ENCODE assay signal across 8 mouse cellular contexts in the genomic region with DNA sequence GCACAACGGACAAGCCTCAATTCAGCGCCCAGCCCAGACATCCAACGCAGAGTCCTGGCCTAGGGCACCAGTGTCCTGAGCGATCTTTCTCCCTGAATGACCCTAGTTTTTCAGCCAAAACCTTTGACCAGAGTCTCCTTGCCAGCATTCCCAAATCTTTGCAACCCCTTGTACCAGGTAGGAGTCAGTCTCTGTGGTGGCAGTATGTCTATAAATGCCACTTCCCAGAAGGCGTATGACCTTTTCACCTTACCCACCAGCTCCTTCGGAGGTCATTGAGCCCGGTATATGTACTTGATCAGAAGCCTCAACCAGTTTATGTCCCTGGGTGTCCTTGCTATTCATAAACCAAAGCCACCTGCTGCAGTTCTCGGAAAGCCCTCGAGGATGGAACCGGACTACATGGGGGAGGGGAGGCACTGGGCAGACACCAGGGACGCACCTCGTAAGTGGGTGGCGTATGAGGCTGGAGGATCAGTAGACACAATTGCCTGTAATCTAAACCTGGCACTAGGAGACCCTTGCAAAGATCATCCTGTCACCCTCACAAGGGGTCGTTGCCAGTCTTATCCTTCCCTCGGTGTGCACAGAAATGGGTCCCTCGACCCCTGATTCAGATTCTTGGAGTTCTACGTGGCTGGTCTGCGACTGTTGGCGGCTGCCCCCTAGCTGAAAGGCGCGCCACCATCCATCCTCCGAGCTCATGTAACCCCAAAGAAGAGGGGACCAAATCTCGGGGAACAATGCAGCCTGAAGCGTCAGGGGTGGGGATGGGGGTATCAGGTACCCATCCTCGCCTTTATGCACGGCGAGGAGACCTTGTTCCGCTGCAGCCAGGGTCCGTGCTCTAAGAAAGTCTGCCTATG. TPM values are rescaled to one million over a fixed set of nuclear protein-coding genes. Genes with fewer than 3 reads are reported as not detected.
DNase-seq lines count a peak whose midpoint lies in the region; ATAC-seq lines count a peak whose summit lies in the region.

No protein-coding gene starts in this region.

- H3K36me3 ChIP-seq in hindbrain, embryonic 12.5 days = no peaks in the 10 kb centered on the region

- no peaks in the 10 kb centered on the region for H3K9me3 ChIP-seq in hindbrain, embryonic 12.5 days (replicated peaks)

- ATAC-seq in hindbrain, embryonic 12.5 days (ENCODE audit: low FRiP score) = peak; percentile 33

- H3K27ac ChIP-seq in hindbrain, embryonic 12.5 days = peak overlapping the region; percentile 90; the same call in 1 of the 2 replicates

- peak overlapping the region; percentile 100 for H3K4me2 ChIP-seq in hindbrain, embryonic 12.5 days (replicated peaks)

- peaks cover 11% of the 10 kb centered on the region for H3K27me3 ChIP-seq in hindbrain, embryonic 12.5 days

- under 1% methylated on average over 29 of the region's 29 CpGs for WGBS in hindbrain, embryonic 12.5 days

- H3K9ac ChIP-seq in hindbrain, embryonic 12.5 days = peak overlapping the region; percentile 81

- H3K4me1 ChIP-seq in hindbrain, embryonic 12.5 days = peaks cover 27% of the 10 kb centered on the region

- DNase-seq in MN1 (ENCODE audit: low spot score) = peak; percentile 90
- peak; percentile 11 for DNase-seq in cerebellum, adult 8-10 months
- peak; percentile 59 to 72 for DNase-seq in frontal cortex, postnatal 10 days (ENCODE audit: low spot score in 2 of 2)
- peak; percentile 59 to 66 for DNase-seq in layer of hippocampus, postnatal 25 days (ENCODE audit: extremely low spot score in 1 of 2, low spot score in 1 of 2)
- peak; percentile 74 for DNase-seq in lung, postnatal 14 days
- DNase-seq in retina, embryonic 14.5 days (ENCODE audit: low spot score) = peak; percentile 70
- peak; percentile 57 for DNase-seq in urinary bladder, postnatal 25 days (ENCODE audit: low spot score)

- H3K4me3 ChIP-seq in hindbrain, embryonic 12.5 days = peak overlapping the region; percentile 79

RNA-seq across cellular contexts. Expression of a gene that starts 0.6 kb away (rescaled TPM):
- polyA plus RNA-seq in hindbrain, embryonic 12.5 days (2016; fragmentation: Nextera tagmentation; extraction: Ambion mirVana) = 48.5 and 59.5 TPM in 2 replicates
- 100 to 1,000 TPM in 1 of 2 experiments, 10 to 100 TPM in 1; 96.2 to 111 TPM for total RNA-seq in layer of hippocampus, postnatal 25 days (2021)

Comparison
In these comparisons a context has a peak if more than half of its experiments do, and no peak if none do; other contexts are left out.
1. Peak in every context shown above with its lines: DNase-seq, ATAC-seq, H3K4me3 ChIP-seq and H3K27ac ChIP-seq.
2. DNase-seq: peak in every context shown above with its lines; median percentile 90 in MN1; 74 in lung, postnatal 14 days; 70 in retina, embryonic 14.5 days; 66 in frontal cortex, postnatal 10 days; 62 in layer of hippocampus, postnatal 25 days; 57 in urinary bladder, postnatal 25 days; 11 in cerebellum, adult 8-10 months.